Mouse (Mus musculus): ENCODE results near the gene Smtnl1. TPM values are rescaled to one million over a fixed set of nuclear protein-coding genes. Genes with fewer than 3 reads are reported as not detected.

Gene Smtnl1
- polyA plus RNA-seq, 1 experiment from 2014 or later: not detected

- Histone ChIP-seq H3K9me3 (no peaks in the 10 kb centered on the region), H3K9ac (replicated peaks) (0 out of 2 replicates have a peak overlapping the region, but pooled peaks have one; percentile 22), H3K27ac (replicated peaks) (peak overlapping the region; percentile 59), H3K36me3 (peaks cover 10% of the 10 kb centered on the region; the same call in 1 of the 2 replicates), H3K4me2 (replicated peaks) (no peak overlapping the region), H3K4me1 (peaks cover 14% of the 10 kb centered on the region), H3K27me3 (no peaks in the 10 kb centered on the region), H3K4me3 (no peak overlapping the region)
- WGBS: 24% methylated on average over 10 of the region's 10 CpGs
- ATAC-seq (replicated peaks): peak; percentile 76
Measured at GRCm38 (mm10) chr2:84831666-84832391, 9.4 kb upstream of the Smtnl1 start.

DNA sequence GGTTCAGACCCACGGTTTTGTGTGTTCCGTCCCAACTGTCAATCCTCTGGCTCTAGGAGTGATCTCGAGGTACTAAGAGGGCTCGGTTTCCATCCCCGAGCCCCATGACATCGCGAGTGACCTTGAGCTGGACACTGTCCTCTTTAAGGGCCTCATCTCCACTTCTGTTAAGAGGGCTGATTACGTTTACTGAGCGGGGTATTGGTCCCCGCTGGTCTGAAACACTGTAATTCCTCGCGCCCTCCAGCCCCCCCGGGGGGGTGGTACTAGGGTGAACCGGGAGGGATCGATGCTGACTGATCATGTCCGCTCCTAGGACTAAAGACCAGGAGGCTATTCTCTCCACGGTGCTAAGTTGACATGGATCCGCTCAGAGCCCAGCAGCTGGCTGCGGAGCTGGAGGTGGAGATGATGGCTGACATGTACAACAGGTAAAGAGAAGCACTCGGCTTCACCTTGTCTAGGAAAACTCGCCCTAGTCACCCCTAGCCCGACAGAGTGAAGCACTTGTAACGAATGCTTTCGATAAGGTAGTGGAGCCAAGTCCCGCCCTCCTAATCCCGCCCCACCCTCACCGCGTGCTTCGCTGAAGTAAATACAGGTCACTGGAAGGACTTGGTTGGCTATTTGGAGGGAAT, 5.0 kb upstream of the Smtnl1 start:
- Histone ChIP-seq H3K4me1 (peaks cover 17% of the 10 kb centered on the region), H3K27me3 (no peaks in the 10 kb centered on the region), H3K4me2 (replicated peaks) (peak overlapping the region; percentile 97), H3K9me3 (no peaks in the 10 kb centered on the region), H3K4me3 (peak overlapping the region; percentile 53), H3K36me3 (peaks cover 10% of the 10 kb centered on the region; the same call in 1 of the 2 replicates), H3K27ac (replicated peaks) (no peak overlapping the region), H3K9ac (replicated peaks) (peak overlapping the region; percentile 62)
- WGBS: under 1% methylated on average over 29 of the region's 29 CpGs
- peak; percentile 3 for ATAC-seq (replicated peaks)

DNA sequence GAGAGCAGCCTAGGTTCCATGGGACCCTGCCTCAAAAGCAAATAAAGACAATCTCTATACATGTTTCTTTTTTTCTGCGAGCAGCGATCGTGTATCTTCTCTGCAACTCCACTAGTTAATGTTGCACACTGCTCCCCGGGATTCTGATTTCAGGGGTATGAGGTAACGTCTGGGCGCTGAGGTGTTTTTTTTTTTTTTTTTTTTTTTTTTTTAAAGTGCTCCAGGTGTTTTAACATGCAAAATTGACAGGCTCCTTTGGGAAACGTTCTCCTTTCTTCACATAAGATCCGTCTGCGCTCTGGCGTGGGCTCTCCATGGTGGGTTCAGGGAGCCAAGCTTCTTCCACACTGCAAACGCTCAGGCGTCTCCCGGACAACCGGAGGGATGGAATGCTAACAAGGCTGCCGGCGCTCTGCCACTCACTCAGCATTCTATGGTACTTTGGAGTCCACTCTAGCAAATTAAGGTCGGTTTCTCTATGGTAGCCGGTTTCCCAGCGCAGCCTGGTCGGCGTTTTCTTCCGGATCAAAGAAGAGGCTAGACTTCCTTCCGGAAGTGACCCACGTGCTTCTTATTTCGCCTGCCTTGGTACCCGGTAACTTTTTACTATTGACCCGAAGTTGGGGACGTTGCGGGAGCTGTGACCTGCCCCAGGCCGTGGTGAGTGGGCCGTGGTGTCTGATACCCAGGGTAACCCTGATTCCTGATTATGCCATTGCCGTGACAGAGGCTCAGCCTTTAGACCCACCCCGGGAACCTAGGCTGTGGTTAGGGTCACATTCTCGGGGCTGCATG, 4.2 kb upstream of the Smtnl1 start, which contains the start of gene Timm10:
TSS of gene Timm10 (plus strand) at position 510 of the 795 bp plus-strand sequence.
- Histone ChIP-seq H3K36me3 (peaks cover 10% of the 10 kb centered on the region; the same call in 1 of the 2 replicates), H3K9ac (replicated peaks) (peak within 1 kb of the TSS; percentile 62), H3K4me1 (peaks cover 12% of the 10 kb centered on the region), H3K4me3 (peak within 1 kb of the TSS; percentile 53), H3K27me3 (no peaks in the 10 kb centered on the region), H3K9me3 (no peaks in the 10 kb centered on the region), H3K4me2 (replicated peaks) (peak within 1 kb of the TSS; percentile 97), H3K27ac (replicated peaks) (peak within 1 kb of the TSS; percentile 54)
- ATAC-seq (replicated peaks): peak; percentile 93
- 0% methylated on average over 34 of the region's 34 CpGs for WGBS

GRCm38 (mm10) chr2:84823237-84823636, 785 bp upstream of the Smtnl1 start:
- Histone ChIP-seq H3K27ac (replicated peaks) (no peak overlapping the region), H3K4me3 (no peak overlapping the region), H3K36me3 (no peaks in the 10 kb centered on the region), H3K9ac (replicated peaks) (no peak overlapping the region), H3K27me3 (no peaks in the 10 kb centered on the region), H3K4me2 (replicated peaks) (no peak overlapping the region), H3K4me1 (peaks cover 12% of the 10 kb centered on the region), H3K9me3 (no peaks in the 10 kb centered on the region)
- no peak for ATAC-seq (replicated peaks)
- 48% methylated on average over 2 of the region's 2 CpGs for WGBS

GRCm38 (mm10) chr2:84819861-84820260, 2.6 kb downstream of the Smtnl1 start:
- H3K4me3 ChIP-seq: no peak overlapping the region
- no peak overlapping the region for H3K4me2 ChIP-seq (replicated peaks)
- H3K9me3 ChIP-seq: no peaks in the 10 kb centered on the region
- H3K27ac ChIP-seq (replicated peaks): no peak overlapping the region
- no peak overlapping the region for H3K9ac ChIP-seq (replicated peaks)
- no peak for ATAC-seq (replicated peaks)
- H3K36me3 ChIP-seq: no peaks in the 10 kb centered on the region
- WGBS: 73% methylated on average over 3 of the region's 3 CpGs
- H3K4me1 ChIP-seq: no peaks in the 10 kb centered on the region
- H3K27me3 ChIP-seq: no peaks in the 10 kb centered on the region

- Histone ChIP-seq H3K4me2 (replicated peaks) (no peak overlapping the region), H3K27ac (replicated peaks) (no peak overlapping the region), H3K4me1 (peaks cover 5% of the 10 kb centered on the region), H3K9ac (replicated peaks) (no peak overlapping the region), H3K9me3 (no peaks in the 10 kb centered on the region), H3K4me3 (no peak overlapping the region), H3K27me3 (no peaks in the 10 kb centered on the region), H3K36me3 (no peaks in the 10 kb centered on the region)
- 79% methylated on average over 6 of the region's 6 CpGs for WGBS
- ATAC-seq (replicated peaks): no peak
Measured at GRCm38 (mm10) chr2:84812676-84813075, 9.8 kb downstream of the Smtnl1 start.

GRCm38 (mm10) chr2:84811880-84812279, 10.6 kb downstream of the Smtnl1 start:
- 89% methylated on average over 7 of the region's 7 CpGs for WGBS
- ATAC-seq (replicated peaks): no peak
- Histone ChIP-seq H3K36me3 (no peaks in the 10 kb centered on the region), H3K9me3 (no peaks in the 10 kb centered on the region), H3K4me2 (replicated peaks) (no peak overlapping the region), H3K4me1 (peaks cover 5% of the 10 kb centered on the region), H3K4me3 (no peak overlapping the region), H3K27ac (replicated peaks) (no peak overlapping the region), H3K9ac (replicated peaks) (no peak overlapping the region), H3K27me3 (no peaks in the 10 kb centered on the region)

- H3K4me3 ChIP-seq: peak overlapping the region; percentile 22
- ATAC-seq (replicated peaks): peak; percentile 68
- H3K9me3 ChIP-seq: no peaks in the 10 kb centered on the region
- 0 out of 2 replicates have a peak overlapping the region, but pooled peaks have one; percentile 4 for H3K9ac ChIP-seq (replicated peaks)
- 37% methylated on average over 26 of the region's 26 CpGs for WGBS
- peak overlapping the region; percentile 45 for H3K4me2 ChIP-seq (replicated peaks)
- H3K27ac ChIP-seq (replicated peaks): no peak overlapping the region
- no peaks in the 10 kb centered on the region for H3K36me3 ChIP-seq
- H3K4me1 ChIP-seq: peaks cover 5% of the 10 kb centered on the region
- no peaks in the 10 kb centered on the region for H3K27me3 ChIP-seq
Measured at GRCm38 (mm10) chr2:84810886-84811577, 11.4 kb downstream of the Smtnl1 start.

DNA sequence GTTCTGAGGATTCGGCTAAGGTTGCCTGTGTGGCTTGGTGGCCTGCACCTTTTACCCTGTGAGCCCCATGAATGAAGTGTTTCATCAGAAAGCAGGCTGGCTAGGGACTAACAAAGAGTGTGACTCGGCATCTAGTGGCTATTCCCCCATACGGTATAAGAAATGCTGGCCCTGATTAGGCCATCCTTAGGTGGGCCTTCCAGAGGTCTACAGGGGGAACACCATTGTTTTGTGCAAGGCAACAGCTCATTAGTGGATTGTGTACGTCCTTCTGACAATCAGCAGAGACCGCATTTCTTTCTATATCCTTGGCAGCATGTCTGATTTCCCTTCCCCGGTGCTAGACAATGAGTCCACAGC, 11.9 kb downstream of the Smtnl1 start:
- H3K4me2 ChIP-seq (replicated peaks): no peak overlapping the region; the same call in 1 of the 2 replicates
- H3K36me3 ChIP-seq: no peaks in the 10 kb centered on the region
- H3K4me1 ChIP-seq: peaks cover 5% of the 10 kb centered on the region
- no peaks in the 10 kb centered on the region for H3K9me3 ChIP-seq
- ATAC-seq (replicated peaks): peak; percentile 55; the same call in 1 of the 2 replicates
- H3K27ac ChIP-seq (replicated peaks): no peak overlapping the region
- 51% methylated on average over 6 of the region's 6 CpGs for WGBS
- H3K27me3 ChIP-seq: no peaks in the 10 kb centered on the region
- no peak overlapping the region for H3K4me3 ChIP-seq
- no peak overlapping the region for H3K9ac ChIP-seq (replicated peaks)

DNA sequence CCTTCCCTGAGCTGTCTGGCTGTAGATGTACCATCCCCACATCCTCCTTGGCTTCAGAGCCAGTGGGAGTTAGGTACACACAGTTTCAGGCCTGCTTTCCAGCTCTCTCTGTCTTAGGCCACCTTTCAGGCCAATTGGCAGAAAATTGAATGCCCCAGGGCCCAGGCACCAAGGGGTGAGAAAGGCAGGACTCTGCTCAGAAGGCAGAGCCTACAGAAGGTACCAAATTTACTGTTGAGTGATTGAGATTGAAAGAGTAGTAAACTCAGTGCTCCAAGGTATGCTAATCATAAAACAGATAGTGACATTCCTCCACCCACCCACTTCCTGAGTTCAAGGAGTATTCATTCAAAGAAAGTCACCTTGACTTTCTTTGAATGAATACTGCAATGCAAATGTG, 13.1 kb downstream of the Smtnl1 start:
- no peak overlapping the region for H3K4me3 ChIP-seq
- no peak for ATAC-seq (replicated peaks)
- H3K27ac ChIP-seq (replicated peaks): no peak overlapping the region
- no peaks in the 10 kb centered on the region for H3K36me3 ChIP-seq
- no peaks in the 10 kb centered on the region for H3K27me3 ChIP-seq
- no peak overlapping the region for H3K4me2 ChIP-seq (replicated peaks)
- H3K9ac ChIP-seq (replicated peaks): no peak overlapping the region
- H3K4me1 ChIP-seq: peaks cover 5% of the 10 kb centered on the region
- H3K9me3 ChIP-seq: no peaks in the 10 kb centered on the region

DNA sequence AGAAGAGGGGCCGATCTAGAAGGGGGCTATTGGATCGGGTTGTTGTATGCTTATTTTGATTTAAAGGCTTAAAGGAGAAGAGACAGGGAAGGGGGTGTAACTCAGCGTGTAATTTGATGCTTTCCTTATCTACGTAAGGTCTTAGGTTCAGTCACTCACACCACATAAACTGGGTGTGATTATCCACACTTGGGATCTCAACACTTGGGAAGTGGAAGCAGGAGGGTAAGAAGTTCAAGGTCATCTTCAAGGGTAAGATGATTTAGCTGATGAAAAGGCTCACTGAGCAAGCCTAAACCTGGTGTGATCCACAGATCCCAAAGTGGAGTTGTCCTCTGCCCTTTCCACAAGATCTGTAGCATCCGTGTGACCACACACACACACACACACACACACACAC, 15.9 kb downstream of the Smtnl1 start:
- Histone ChIP-seq H3K4me2 (replicated peaks) (no peak overlapping the region), H3K9ac (replicated peaks) (no peak overlapping the region), H3K4me3 (no peak overlapping the region), H3K36me3 (no peaks in the 10 kb centered on the region), H3K4me1 (peaks cover 5% of the 10 kb centered on the region), H3K27ac (replicated peaks) (no peak overlapping the region), H3K9me3 (no peaks in the 10 kb centered on the region), H3K27me3 (no peaks in the 10 kb centered on the region)
- 80% methylated on average over 5 of the region's 5 CpGs for WGBS
- ATAC-seq (replicated peaks): no peak
